Mouse (Mus musculus) kidney, adult 11 months (tissue): Measurements from ENCODE around the gene Gfod1.

Experiments used
- DNase-seq: peaks from one replicate; pipeline ENCODE4 v3.0.0; 2022

Gfod1 gene

GRCm38 (mm10) chr13:43297526-43297925 lies 6.4 kb downstream of the Gfod1 start:
- no peak for DNase-seq

GRCm38 (mm10) chr13:43296140-43296805 lies 7.7 kb downstream of the Gfod1 start:
- no peak for DNase-seq

GRCm38 (mm10) chr13:43295684-43296083 lies 8.3 kb downstream of the Gfod1 start:
- DNase-seq = no peak

- DNase-seq = no peak
Observed at GRCm38 (mm10) chr13:43294957-43295590, 8.9 kb downstream of the Gfod1 start.

- peak; percentile 86 for DNase-seq
Observed at GRCm38 (mm10) chr13:43292892-43293291, 11.1 kb downstream of the Gfod1 start.

- DNase-seq = no peak
Observed at GRCm38 (mm10) chr13:43289076-43289475, 14.9 kb downstream of the Gfod1 start.

GRCm38 (mm10) chr13:43288444-43288843 lies 15.5 kb downstream of the Gfod1 start:
- DNase-seq = no peak

GRCm38 (mm10) chr13:43288026-43288425 lies 15.9 kb downstream of the Gfod1 start:
- DNase-seq = no peak

GRCm38 (mm10) chr13:43286836-43287235 lies 17.1 kb downstream of the Gfod1 start:
- no peak for DNase-seq

GRCm38 (mm10) chr13:43284711-43285151 lies 19.2 kb downstream of the Gfod1 start:
- no peak for DNase-seq

- DNase-seq = no peak
Observed at GRCm38 (mm10) chr13:43273906-43274305, 30.1 kb downstream of the Gfod1 start.

GRCm38 (mm10) chr13:43272303-43273135 lies 31.5 kb downstream of the Gfod1 start:
- DNase-seq = no peak

- DNase-seq = peak; percentile 44
Observed at GRCm38 (mm10) chr13:43271481-43271880, 32.5 kb downstream of the Gfod1 start.

- no peak for DNase-seq
Observed at GRCm38 (mm10) chr13:43270220-43270597, 33.8 kb downstream of the Gfod1 start.

GRCm38 (mm10) chr13:43269460-43270219 lies 34.3 kb downstream of the Gfod1 start:
- DNase-seq = no peak

GRCm38 (mm10) chr13:43268539-43269327 lies 35.2 kb downstream of the Gfod1 start:
- DNase-seq = no peak

- no peak for DNase-seq
Observed at GRCm38 (mm10) chr13:43267902-43268301, 36.1 kb downstream of the Gfod1 start.

GRCm38 (mm10) chr13:43267216-43267615 lies 36.8 kb downstream of the Gfod1 start:
- no peak for DNase-seq

GRCm38 (mm10) chr13:43266333-43266732 lies 37.6 kb downstream of the Gfod1 start:
- no peak for DNase-seq

GRCm38 (mm10) chr13:43265116-43265515 lies 38.9 kb downstream of the Gfod1 start:
- DNase-seq = no peak

- DNase-seq = no peak
Observed at GRCm38 (mm10) chr13:43263646-43264045, 40.3 kb downstream of the Gfod1 start.

GRCm38 (mm10) chr13:43262114-43262739 lies 41.7 kb downstream of the Gfod1 start:
- no peak for DNase-seq
